Mouse (Mus musculus) hindbrain, postnatal 0 days (tissue): Measurements from ENCODE around the gene Rom1. TPM values are rescaled to one million over a fixed set of nuclear protein-coding genes. Genes with fewer than 3 reads are reported as not detected.
A peak's percentile ranks its signal among the peaks of the same experiment; 100 is the strongest.
"Not testable (repeated sequence)": the region's sequence is repeated elsewhere in the genome, so short reads cannot be mapped to it uniquely, and the experiment has no call there.

ENCODE experiments used
- ATAC-seq: fragments of 200-750 bp; cut with Nextera tagmentation; 2 replicates; pipeline ENCODE4 v1.8.0; 2017; ENCODE audit warnings: mild to moderate bottlenecking, moderate TSS enrichment, moderate library complexity
- DNase-seq: peaks from one replicate; pipeline ENCODE4 v3.0.0-alpha.2; 2015; ENCODE audit warnings: low spot score
- H3K27ac ChIP-seq: fragments of 300-500 bp; sonication (generic); 2 replicates; pipeline ENCODE4 v1.5.1; 2014; ENCODE audit warnings: mild to moderate bottlenecking
- H3K27me3 ChIP-seq: fragments of 300-500 bp; sonication (generic); 2 replicates; pipeline ENCODE4 v1.6.1; 2014; ENCODE audit warnings: low read length, mixed read lengths; ENCODE audit not compliant: insufficient read depth
- H3K36me3 ChIP-seq: fragments of 300-500 bp; sonication (generic); 2 replicates; pipeline ENCODE4 v1.6.1; 2014; ENCODE audit warnings: low read length, mixed read lengths; ENCODE audit not compliant: insufficient read depth
- H3K4me1 ChIP-seq: fragments of 300-500 bp; sonication (generic); 2 replicates; pipeline ENCODE4 v1.6.1; 2014; ENCODE audit warnings: antibody characterized with exemption, low read length, mixed read lengths; ENCODE audit not compliant: insufficient read depth
- H3K4me2 ChIP-seq: fragments of 300-500 bp; sonication (generic); 2 replicates; pipeline ENCODE4 v1.6.1; 2014; ENCODE audit warnings: low read depth, mild to moderate bottlenecking, low read length, moderate library complexity, mixed read lengths
- H3K4me3 ChIP-seq: fragments of 300-500 bp; sonication (generic); 2 replicates; pipeline ENCODE4 v1.5.1; 2014; ENCODE audit warnings: low read length
- H3K9ac ChIP-seq: fragments of 300-500 bp; sonication (generic); replicated peaks from 2 replicates; pipeline ENCODE4 v1.6.1; 2014; ENCODE audit warnings: mild to moderate bottlenecking, low read length, moderate library complexity, mixed read lengths
- H3K9me3 ChIP-seq: fragments of 300-500 bp; sonication (generic); 2 replicates; pipeline ENCODE4 v1.6.1; 2016; ENCODE audit warnings: low read length, mixed read lengths
- CTCF ChIP-seq: IDR thresholded peaks from 2 replicates; pipeline ENCODE4 v1.5.1; 2016; ENCODE audit warnings: antibody characterized with exemption, control low read depth, low read depth
- WGBS: fragments of 180-500 bp; shearing (Covaris S2); extraction: QIAGEN DNeasy Blood & Tissue Kit; methylation state at CpG from one replicate; pipeline ENCODE4 v1.1.7; 2014; 5-methylcytosine and 5-hydroxymethylcytosine counted together
- polyA plus RNA-seq: library from polyadenylated mRNA; unstranded; fragments of >200 nt; fragmentation: Nextera tagmentation; extraction: Ambion mirVana; gene quantifications from 2 replicates; pipeline ENCODE4 v1.2.1, GENCODE M21; 2015
- total RNA-seq: library from RNA; depleted of rRNA; stranded (reverse); fragments of >200 nt; gene quantifications from 2 replicates; pipeline ENCODE4 v1.2.3, GENCODE M21; 2014

Rom1 gene
- total and polyA plus RNA-seq, 2 experiments from 2014 or later, result 4.0 to 5.7 TPM

- H3K27me3 ChIP-seq, result no peaks in the 10 kb centered on the region
- H3K4me3 ChIP-seq, result no peak overlapping the region
- no peak overlapping the region for H3K9ac ChIP-seq
- no peak for TF ChIP-seq CTCF
- H3K36me3 ChIP-seq, result peaks cover 52% of the 10 kb centered on the region
- no peak for ATAC-seq
- DNase-seq, result no peak
- H3K4me1 ChIP-seq, result peaks cover 6% of the 10 kb centered on the region
- H3K9me3 ChIP-seq, result no peaks in the 10 kb centered on the region
- H3K4me2 ChIP-seq, result no peak overlapping the region
- 93% methylated on average over 5 of the region's 5 CpGs for WGBS
- no peak overlapping the region for H3K27ac ChIP-seq
Measured at GRCm38 (mm10) chr19:8903412-8903811, 25.7 kb downstream of the Rom1 start.

DNA sequence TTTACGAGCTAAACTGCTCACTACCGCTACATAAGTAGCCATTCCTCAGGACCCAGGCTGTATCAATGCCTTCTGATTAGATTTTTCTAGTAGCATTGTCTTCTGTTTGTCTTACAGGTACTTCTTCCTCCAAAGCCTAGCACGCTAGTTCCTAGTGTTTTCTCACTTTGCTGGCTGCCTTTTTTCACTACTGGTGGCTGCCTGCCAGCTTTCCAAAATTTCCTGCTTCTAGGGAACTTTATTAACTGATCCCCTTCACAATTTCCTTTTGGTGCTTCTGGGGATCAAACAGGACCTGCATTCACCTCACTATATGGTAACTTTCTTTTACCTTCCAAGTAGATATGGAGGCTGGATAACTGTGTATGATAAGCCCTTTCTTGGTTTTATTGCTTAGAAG lies 30.1 kb downstream of the Rom1 start:
- peak overlapping the region; percentile 94; the same call in 1 of the 2 replicates for H3K9ac ChIP-seq
- TF ChIP-seq CTCF, result no peak
- peak overlapping the region; percentile 91 for H3K4me3 ChIP-seq
- H3K4me1 ChIP-seq, result peaks cover 9% of the 10 kb centered on the region
- peaks cover 21% of the 10 kb centered on the region; the same call in 1 of the 2 replicates for H3K36me3 ChIP-seq
- DNase-seq (no peak), ATAC-seq (no peak)
- H3K4me2 ChIP-seq, result peak overlapping the region; percentile 72
- H3K27ac ChIP-seq, result no peak overlapping the region
- H3K27me3 ChIP-seq, result no peaks in the 10 kb centered on the region
- 65% methylated on average over 3 of the region's 3 CpGs for WGBS
- no peaks in the 10 kb centered on the region for H3K9me3 ChIP-seq

- no peak for ATAC-seq
- H3K27ac ChIP-seq, result peak overlapping the region; percentile 86
- H3K4me2 ChIP-seq, result peak overlapping the region; percentile 72
- 17% methylated on average over 13 of the region's 13 CpGs for WGBS
- peak overlapping the region; percentile 94 for H3K9ac ChIP-seq
- H3K27me3 ChIP-seq, result no peaks in the 10 kb centered on the region
- H3K4me1 ChIP-seq, result peaks cover 9% of the 10 kb centered on the region
- H3K36me3 ChIP-seq, result peaks cover 18% of the 10 kb centered on the region; the same call in 1 of the 2 replicates
- no peak for TF ChIP-seq CTCF
- H3K4me3 ChIP-seq, result peak overlapping the region; percentile 91
- DNase-seq, result no peak
- no peaks in the 10 kb centered on the region for H3K9me3 ChIP-seq
Measured at GRCm38 (mm10) chr19:8898576-8898975, 30.6 kb downstream of the Rom1 start.

GRCm38 (mm10) chr19:8897865-8898495 lies 31.2 kb downstream of the Rom1 start, which contains the start of gene Ganab:
Ganab (plus strand) TSS chr19:8898071.
- Histone ChIP-seq H3K4me1 (peaks cover 9% of the 10 kb centered on the region), H3K4me3 (peak within 1 kb of the TSS; percentile 91), H3K27ac (peak within 1 kb of the TSS; percentile 86), H3K9ac (peak within 1 kb of the TSS; percentile 94), H3K36me3 (peaks cover 13% of the 10 kb centered on the region; the same call in 1 of the 2 replicates), H3K4me2 (peak within 1 kb of the TSS; percentile 72), H3K27me3 (no peaks in the 10 kb centered on the region), H3K9me3 (no peaks in the 10 kb centered on the region)
- TF ChIP-seq CTCF, result peak; percentile 41
- DNase-seq (peak; percentile 99), ATAC-seq (peak; percentile 99)
- WGBS, result under 1% methylated on average over 53 of the region's 53 CpGs

DNA sequence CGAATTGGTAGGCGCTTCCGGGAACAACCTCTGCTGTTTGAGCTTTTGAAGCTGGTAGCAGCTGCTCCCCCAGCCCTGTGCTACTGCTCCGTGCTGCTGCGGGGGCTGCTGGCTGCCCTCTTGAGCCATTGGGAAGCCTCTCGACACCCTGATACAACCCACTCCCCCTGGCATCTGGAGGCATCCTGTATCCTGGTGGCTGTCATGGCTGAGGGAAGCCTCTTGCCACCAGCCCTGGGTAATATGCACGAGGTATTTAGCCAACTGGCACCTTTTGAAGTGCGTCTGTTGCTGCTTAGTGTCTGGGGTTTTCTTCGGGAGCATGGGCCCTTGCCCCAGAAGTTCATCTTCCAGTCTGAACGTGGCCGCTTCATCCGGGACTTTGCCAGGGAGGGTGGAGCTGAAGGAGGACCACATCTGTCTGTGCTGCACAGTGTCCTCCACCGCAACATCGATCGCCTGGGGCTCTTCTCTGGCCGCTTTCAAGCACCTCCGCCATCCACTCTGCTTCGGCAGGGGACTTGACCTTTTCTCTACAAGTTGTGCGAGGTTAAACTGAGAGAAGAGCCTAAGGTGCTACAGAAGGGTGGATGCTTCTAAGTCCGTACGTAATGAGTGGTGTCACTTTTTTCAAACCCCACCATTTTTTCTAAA lies 31.8 kb downstream of the Rom1 start:
- peak overlapping the region; percentile 91 for H3K4me3 ChIP-seq
- not testable (repeated sequence) for H3K4me1 ChIP-seq, H3K9me3 ChIP-seq

DNA sequence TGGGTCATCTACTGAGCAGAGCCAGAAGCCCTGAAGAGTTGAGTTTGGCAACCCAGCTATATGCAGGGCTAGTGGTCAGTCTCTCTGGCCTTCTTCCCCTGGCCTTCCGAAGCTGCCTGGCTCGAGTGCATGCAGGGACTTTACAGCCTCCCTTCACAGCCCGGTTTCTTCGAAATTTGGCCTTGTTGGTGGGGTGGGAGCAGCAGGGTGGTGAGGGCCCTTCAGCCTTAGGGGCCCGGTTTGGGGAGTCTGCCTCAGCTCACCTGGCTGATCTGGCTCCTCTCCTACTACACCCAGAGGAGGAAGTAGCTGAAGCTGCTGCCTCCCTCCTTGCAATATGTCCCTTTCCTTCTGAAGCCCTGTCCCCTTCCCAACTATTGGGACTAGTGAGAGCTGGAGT lies 32.9 kb downstream of the Rom1 start:
- H3K4me3 ChIP-seq, H3K9me3 ChIP-seq, H3K9ac ChIP-seq, H3K4me1 ChIP-seq, H3K36me3 ChIP-seq, ATAC-seq, H3K27me3 ChIP-seq, DNase-seq, H3K4me2 ChIP-seq, H3K27ac ChIP-seq: not testable (repeated sequence)
- 87% methylated on average over 5 of the region's 5 CpGs for WGBS

More for the DNA sequence above, 31.8 kb downstream of the Rom1 start:
- not testable (repeated sequence) for H3K36me3 ChIP-seq, H3K27me3 ChIP-seq
- DNase-seq (peak; percentile 54), ATAC-seq (peak; percentile 46)
- WGBS, result 19% methylated on average over 21 of the region's 21 CpGs
- peak overlapping the region; percentile 86 for H3K27ac ChIP-seq
- peak overlapping the region; percentile 72 for H3K4me2 ChIP-seq
- H3K9ac ChIP-seq, result peak overlapping the region; percentile 94; the same call in 1 of the 2 replicates

DNA sequence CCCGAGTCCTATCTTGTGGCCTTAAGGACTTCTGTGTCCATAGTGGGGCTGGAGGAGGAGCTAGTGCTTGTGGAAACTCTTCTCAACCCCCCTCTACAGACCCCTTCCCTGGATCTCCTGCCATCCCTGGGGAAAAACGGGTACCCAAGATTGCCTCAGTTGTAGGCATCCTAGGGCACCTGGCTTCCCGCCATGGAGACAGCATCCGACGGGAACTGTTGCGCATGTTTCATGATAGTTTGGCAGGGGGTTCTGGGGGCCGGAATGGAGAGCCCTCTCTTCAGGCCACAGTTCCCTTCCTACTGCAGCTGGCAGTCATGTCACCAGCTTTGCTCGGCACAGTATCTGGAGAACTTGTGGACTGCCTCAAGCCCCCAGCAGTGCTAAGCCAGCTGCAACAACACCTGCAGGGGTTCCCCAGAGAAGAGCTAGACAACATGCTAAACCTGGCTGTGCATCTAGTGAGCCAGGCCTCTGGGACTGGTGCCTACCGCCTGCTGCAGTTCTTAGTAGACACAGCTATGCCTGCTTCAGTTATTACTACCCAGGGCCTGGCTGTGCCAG lies 33.7 kb downstream of the Rom1 start:
- Histone ChIP-seq H3K9me3 (no peaks in the 10 kb centered on the region), H3K27me3 (no peaks in the 10 kb centered on the region), H3K4me1 (peaks cover 9% of the 10 kb centered on the region), H3K4me2 (no peak overlapping the region), H3K9ac (no peak overlapping the region), H3K4me3 (no peak overlapping the region), H3K36me3 (0 out of 2 replicates have a peak, but pooled peaks cover 6% of the 10 kb centered on the region), H3K27ac (no peak overlapping the region)
- no peak for TF ChIP-seq CTCF
- DNase-seq (no peak), ATAC-seq (no peak)
- 85% methylated on average over 9 of the region's 9 CpGs for WGBS
